Mouse (Mus musculus): Measurements from ENCODE around the gene Panx3. TPM values are rescaled to one million over a fixed set of nuclear protein-coding genes. Genes with fewer than 3 reads are reported as not detected.

Gene Panx3
- polyA plus RNA-seq (2015; fragmentation: Nextera tagmentation; extraction: Ambion mirVana) = 0.15 and 0.51 TPM in 2 replicates

DNA sequence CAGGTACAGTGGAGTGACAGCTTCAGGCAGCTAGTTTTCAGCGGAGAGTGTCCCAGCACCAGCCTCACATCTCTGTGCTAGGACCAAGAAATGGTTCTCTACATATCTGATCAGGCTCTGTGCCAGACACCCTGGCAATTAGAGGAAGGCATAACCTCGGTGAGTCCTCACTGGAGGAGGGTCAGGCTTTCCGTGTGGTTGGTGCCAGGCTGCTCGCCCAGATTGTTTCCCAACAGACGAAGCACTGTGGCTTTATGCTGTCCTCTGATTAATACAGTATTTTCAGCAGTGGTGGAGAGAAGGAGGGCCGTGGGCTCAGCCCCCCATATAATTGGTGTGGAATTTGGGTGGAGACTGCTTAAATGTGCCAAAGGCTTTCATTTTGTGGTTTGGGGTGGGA lies at the start of gene Panx3:
TSS of gene Panx3 (minus strand) at position 121 of the 400 bp plus-strand sequence.
- no peaks in the 10 kb centered on the region for H3K27me3 ChIP-seq (replicated peaks; ENCODE audit: control insufficient read depth, insufficient read depth, low read length)
- no peak within 1 kb of the TSS for H3K27ac ChIP-seq (ENCODE audit: low read depth, low read length)
- H3K9me3 ChIP-seq (ENCODE audit: control insufficient read depth, low read length) = no peaks in the 10 kb centered on the region
- H3K4me2 ChIP-seq (ENCODE audit: low read length) = no peak within 1 kb of the TSS
- H3K36me3 ChIP-seq (ENCODE audit: control insufficient read depth, insufficient read depth, low read length) = no peaks in the 10 kb centered on the region
- no peak within 1 kb of the TSS for H3K9ac ChIP-seq (ENCODE audit: low read depth, low read length)
- 65% methylated on average over 6 of the region's 6 CpGs for WGBS
- ATAC-seq = no peak
- H3K4me1 ChIP-seq (ENCODE audit: control insufficient read depth, insufficient read depth, low read depth, low read length) = no peaks in the 10 kb centered on the region
- no peak within 1 kb of the TSS for H3K4me3 ChIP-seq (ENCODE audit: low read length)

DNA sequence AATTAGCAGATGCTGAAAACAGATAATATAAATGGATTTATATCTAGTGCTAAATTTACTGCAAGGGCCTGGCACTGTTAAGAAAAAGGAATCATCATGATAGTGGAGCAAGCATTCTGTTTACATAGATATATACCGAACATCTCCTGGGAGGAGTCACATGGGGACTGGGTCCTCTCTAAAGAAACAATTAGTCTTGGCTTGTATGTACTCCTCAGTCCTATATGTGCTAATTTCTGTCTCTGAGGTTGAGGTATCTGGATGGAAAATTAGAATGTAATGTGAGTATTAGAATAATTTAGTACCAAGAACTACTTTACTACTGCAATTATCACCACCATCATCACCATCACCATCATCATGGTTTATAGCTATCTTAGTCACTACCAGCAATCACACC lies 47.1 kb upstream of the Panx3 start, which contains the start of gene Olfr160:
TSS of gene Olfr160 (minus strand) at position 101 of the 400 bp plus-strand sequence.
- ATAC-seq = no peak
- no peak within 1 kb of the TSS for H3K27ac ChIP-seq (ENCODE audit: low read depth, low read length)
- WGBS = 87% methylated on average over 1 of the region's 1 CpGs

DNA sequence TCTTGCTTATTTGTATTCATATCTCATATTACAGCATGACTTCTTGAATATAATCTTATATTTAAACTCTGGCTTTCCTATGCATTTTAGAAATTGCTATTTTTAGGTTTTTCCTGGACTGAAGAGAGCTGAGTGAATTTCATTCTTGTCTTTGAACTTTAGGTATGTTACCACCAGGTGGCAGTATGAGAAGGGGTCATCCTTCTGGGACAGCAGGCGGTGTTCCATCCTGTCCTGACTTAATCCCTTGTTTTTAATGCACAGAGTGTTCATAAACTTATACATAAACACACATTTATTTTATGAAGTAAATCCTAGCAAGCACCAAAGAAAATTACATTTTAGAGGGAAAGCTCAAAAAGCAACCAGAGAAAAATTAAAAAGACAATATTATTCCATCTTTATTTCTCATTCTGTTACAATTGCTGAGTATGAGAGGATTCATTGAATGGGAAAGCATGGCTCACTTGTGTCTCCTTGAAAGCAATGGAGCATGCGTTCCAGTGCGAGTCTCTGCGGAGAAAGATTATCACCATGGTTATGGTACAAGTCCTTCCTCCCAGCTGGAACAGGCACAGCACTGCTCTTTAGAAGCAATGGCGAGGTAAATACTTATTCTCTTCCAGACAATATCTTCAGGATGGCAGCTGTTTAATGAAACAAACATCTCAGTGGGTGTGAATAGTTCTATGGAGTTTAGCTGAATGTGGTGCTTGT lies 21.1 kb upstream of the Panx3 start:
- Histone ChIP-seq H3K27me3 (replicated peaks; ENCODE audit: control insufficient read depth, insufficient read depth, low read length) (no peaks in the 10 kb centered on the region), H3K27ac (ENCODE audit: low read depth, low read length) (no peak overlapping the region), H3K4me1 (ENCODE audit: control insufficient read depth, insufficient read depth, low read depth, low read length) (no peaks in the 10 kb centered on the region), H3K36me3 (ENCODE audit: control insufficient read depth, insufficient read depth, low read length) (no peaks in the 10 kb centered on the region), H3K9me3 (ENCODE audit: control insufficient read depth, low read length) (no peaks in the 10 kb centered on the region), H3K4me3 (ENCODE audit: low read length) (no peak overlapping the region), H3K9ac (ENCODE audit: low read depth, low read length) (no peak overlapping the region), H3K4me2 (ENCODE audit: low read length) (no peak overlapping the region)
- WGBS = 32% methylated on average over 5 of the region's 5 CpGs
- peak; percentile 89 for ATAC-seq

More for the DNA sequence above, 47.1 kb upstream of the Panx3 start, which contains the start of gene Olfr160:
- no peak within 1 kb of the TSS for H3K9ac ChIP-seq (ENCODE audit: low read depth, low read length)
- no peaks in the 10 kb centered on the region for H3K27me3 ChIP-seq (replicated peaks; ENCODE audit: control insufficient read depth, insufficient read depth, low read length)
- no peaks in the 10 kb centered on the region for H3K36me3 ChIP-seq (ENCODE audit: control insufficient read depth, insufficient read depth, low read length)
- H3K9me3 ChIP-seq (ENCODE audit: control insufficient read depth, low read length) = no peaks in the 10 kb centered on the region
- H3K4me2 ChIP-seq (ENCODE audit: low read length) = no peak within 1 kb of the TSS
- no peaks in the 10 kb centered on the region for H3K4me1 ChIP-seq (ENCODE audit: control insufficient read depth, insufficient read depth, low read depth, low read length)
- H3K4me3 ChIP-seq (ENCODE audit: low read length) = no peak within 1 kb of the TSS

DNA sequence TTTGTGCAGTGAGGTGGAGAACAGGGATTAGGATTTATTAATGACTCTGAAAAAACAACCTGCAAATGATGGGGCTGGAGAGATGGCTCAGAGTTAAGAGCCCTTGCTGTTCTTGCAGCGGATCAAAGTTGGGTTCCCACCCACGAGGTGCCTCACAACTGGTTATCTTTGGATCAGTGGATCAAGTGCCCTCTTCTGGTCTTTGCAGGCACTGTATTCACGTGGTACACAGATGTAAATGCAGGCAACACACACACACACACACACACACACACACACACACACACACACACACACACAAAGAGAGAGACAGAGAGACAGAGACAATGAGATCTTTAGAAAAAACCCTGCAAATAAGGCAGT lies 18.9 kb upstream of the Panx3 start:
- Histone ChIP-seq H3K4me2 (ENCODE audit: low read length) (no peak overlapping the region), H3K4me3 (ENCODE audit: low read length) (no peak overlapping the region), H3K9ac (ENCODE audit: low read depth, low read length) (no peak overlapping the region), H3K9me3 (ENCODE audit: control insufficient read depth, low read length) (no peaks in the 10 kb centered on the region; the same call in 1 of the 2 replicates), H3K4me1 (ENCODE audit: control insufficient read depth, insufficient read depth, low read depth, low read length) (no peaks in the 10 kb centered on the region), H3K36me3 (ENCODE audit: control insufficient read depth, insufficient read depth, low read length) (no peaks in the 10 kb centered on the region), H3K27me3 (replicated peaks; ENCODE audit: control insufficient read depth, insufficient read depth, low read length) (no peaks in the 10 kb centered on the region), H3K27ac (ENCODE audit: low read depth, low read length) (no peak overlapping the region)
- 0 out of 2 replicates have a peak, but pooled peaks have one; percentile 45 for ATAC-seq
- WGBS = 37% methylated on average over 3 of the region's 3 CpGs

DNA sequence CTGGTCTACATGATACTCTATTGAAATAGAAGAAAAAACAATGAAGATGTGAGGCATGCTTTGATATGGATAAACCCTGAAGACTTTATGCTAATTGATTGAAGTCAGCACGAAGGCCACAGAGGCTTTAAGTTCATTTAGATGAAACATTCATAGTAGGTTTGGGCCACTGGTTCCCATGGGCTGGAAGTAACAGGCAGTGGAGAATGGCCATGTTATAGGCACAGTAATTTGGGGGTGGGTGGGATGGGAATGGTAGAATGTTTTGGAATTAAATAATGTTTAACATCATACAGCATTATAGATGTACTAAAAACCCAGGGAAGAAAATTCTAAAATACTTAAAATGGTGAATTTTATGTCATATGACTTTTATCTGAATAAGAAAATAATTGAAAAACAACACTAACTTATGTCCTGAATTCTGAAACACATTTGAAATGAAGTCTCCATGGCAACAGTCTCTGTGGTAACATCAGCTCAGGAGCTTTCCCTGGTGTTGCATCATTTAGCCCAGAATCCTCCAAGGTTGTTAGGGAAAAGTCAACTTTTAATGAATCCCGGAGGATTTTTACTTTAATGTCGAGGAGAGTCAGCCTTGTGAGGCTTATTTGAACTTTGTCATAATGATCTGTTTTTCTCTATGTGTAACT lies 18.4 kb upstream of the Panx3 start:
- Histone ChIP-seq H3K27ac (ENCODE audit: low read depth, low read length) (no peak overlapping the region), H3K27me3 (replicated peaks; ENCODE audit: control insufficient read depth, insufficient read depth, low read length) (no peaks in the 10 kb centered on the region), H3K36me3 (ENCODE audit: control insufficient read depth, insufficient read depth, low read length) (no peaks in the 10 kb centered on the region), H3K9ac (ENCODE audit: low read depth, low read length) (no peak overlapping the region), H3K4me2 (ENCODE audit: low read length) (no peak overlapping the region), H3K4me1 (ENCODE audit: control insufficient read depth, insufficient read depth, low read depth, low read length) (no peaks in the 10 kb centered on the region), H3K4me3 (ENCODE audit: low read length) (no peak overlapping the region), H3K9me3 (ENCODE audit: control insufficient read depth, low read length) (no peaks in the 10 kb centered on the region; the same call in 1 of the 2 replicates)
- WGBS = 69% methylated on average over 3 of the region's 3 CpGs
- ATAC-seq = peak; percentile 67; the same call in 1 of the 2 replicates

DNA sequence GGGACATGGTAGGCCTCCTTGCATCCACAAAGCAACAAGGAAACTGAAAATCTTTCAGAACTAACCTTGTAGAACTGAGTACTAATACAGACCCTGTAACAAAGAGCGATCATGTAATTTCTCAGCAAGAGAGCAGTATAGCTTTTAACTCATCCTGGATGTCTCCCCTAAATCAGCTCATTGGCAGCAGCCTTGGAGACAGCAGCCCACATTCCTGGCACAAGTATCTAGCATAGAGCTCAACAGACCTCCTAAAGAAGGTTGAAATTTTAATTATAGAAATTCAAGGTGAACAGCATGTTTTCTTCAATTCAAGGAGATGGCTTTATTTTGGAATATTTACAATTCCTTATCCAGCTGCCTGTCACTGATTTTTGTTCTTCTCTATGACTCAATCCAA lies 12.1 kb upstream of the Panx3 start:
- Histone ChIP-seq H3K4me3 (ENCODE audit: low read length) (no peak overlapping the region), H3K36me3 (ENCODE audit: control insufficient read depth, insufficient read depth, low read length) (no peaks in the 10 kb centered on the region), H3K4me1 (ENCODE audit: control insufficient read depth, insufficient read depth, low read depth, low read length) (no peaks in the 10 kb centered on the region), H3K9me3 (ENCODE audit: control insufficient read depth, low read length) (no peaks in the 10 kb centered on the region; the same call in 1 of the 2 replicates), H3K4me2 (ENCODE audit: low read length) (no peak overlapping the region), H3K27ac (ENCODE audit: low read depth, low read length) (no peak overlapping the region), H3K27me3 (replicated peaks; ENCODE audit: control insufficient read depth, insufficient read depth, low read length) (no peaks in the 10 kb centered on the region), H3K9ac (ENCODE audit: low read depth, low read length) (no peak overlapping the region)
- 93% methylated on average over 1 of the region's 1 CpGs for WGBS
- no peak for ATAC-seq

DNA sequence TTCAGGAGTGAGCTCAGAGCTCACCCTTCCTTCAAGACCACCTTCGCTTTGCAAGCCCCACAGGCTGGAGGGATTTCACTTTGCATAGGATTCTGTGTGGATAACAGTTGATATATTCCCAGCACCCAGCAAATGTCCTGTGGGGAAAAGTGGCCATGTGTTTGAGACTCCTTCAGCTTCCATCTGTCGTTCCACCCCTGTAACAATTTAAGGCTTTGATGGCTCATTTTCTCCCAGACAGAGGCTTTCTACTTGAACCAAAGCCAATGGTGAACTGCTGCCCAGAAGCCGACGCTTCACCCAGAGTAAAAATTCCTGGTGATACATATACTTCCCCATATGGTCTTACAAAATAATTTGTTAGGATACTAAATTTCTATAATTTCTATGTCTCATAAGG lies 6.3 kb upstream of the Panx3 start:
- 70% methylated on average over 4 of the region's 4 CpGs for WGBS
- H3K9ac ChIP-seq (ENCODE audit: low read depth, low read length) = no peak overlapping the region

GRCm38 (mm10) chr9:37670261-37670660 lies 1.2 kb upstream of the Panx3 start:
- Histone ChIP-seq H3K9me3 (ENCODE audit: control insufficient read depth, low read length) (no peaks in the 10 kb centered on the region), H3K4me3 (ENCODE audit: low read length) (no peak overlapping the region), H3K27me3 (replicated peaks; ENCODE audit: control insufficient read depth, insufficient read depth, low read length) (no peaks in the 10 kb centered on the region), H3K36me3 (ENCODE audit: control insufficient read depth, insufficient read depth, low read length) (no peaks in the 10 kb centered on the region), H3K4me2 (ENCODE audit: low read length) (no peak overlapping the region), H3K27ac (ENCODE audit: low read depth, low read length) (no peak overlapping the region), H3K4me1 (ENCODE audit: control insufficient read depth, insufficient read depth, low read depth, low read length) (no peaks in the 10 kb centered on the region), H3K9ac (ENCODE audit: low read depth, low read length) (no peak overlapping the region)
- 87% methylated on average over 3 of the region's 3 CpGs for WGBS
- no peak for ATAC-seq

More for the DNA sequence above, 6.3 kb upstream of the Panx3 start:
- H3K4me3 ChIP-seq (ENCODE audit: low read length) = no peak overlapping the region
- no peaks in the 10 kb centered on the region for H3K36me3 ChIP-seq (ENCODE audit: control insufficient read depth, insufficient read depth, low read length)
- no peak overlapping the region for H3K4me2 ChIP-seq (ENCODE audit: low read length)
- no peaks in the 10 kb centered on the region for H3K9me3 ChIP-seq (ENCODE audit: control insufficient read depth, low read length)
- H3K27ac ChIP-seq (ENCODE audit: low read depth, low read length) = no peak overlapping the region
- no peaks in the 10 kb centered on the region for H3K27me3 ChIP-seq (replicated peaks; ENCODE audit: control insufficient read depth, insufficient read depth, low read length)
- H3K4me1 ChIP-seq (ENCODE audit: control insufficient read depth, insufficient read depth, low read depth, low read length) = no peaks in the 10 kb centered on the region
- ATAC-seq = no peak

GRCm38 (mm10) chr9:37669678-37670077 lies 643 bp upstream of the Panx3 start:
- Histone ChIP-seq H3K36me3 (ENCODE audit: control insufficient read depth, insufficient read depth, low read length) (no peaks in the 10 kb centered on the region), H3K4me3 (ENCODE audit: low read length) (no peak overlapping the region), H3K9ac (ENCODE audit: low read depth, low read length) (no peak overlapping the region), H3K9me3 (ENCODE audit: control insufficient read depth, low read length) (no peaks in the 10 kb centered on the region), H3K4me2 (ENCODE audit: low read length) (no peak overlapping the region), H3K27me3 (replicated peaks; ENCODE audit: control insufficient read depth, insufficient read depth, low read length) (no peaks in the 10 kb centered on the region), H3K4me1 (ENCODE audit: control insufficient read depth, insufficient read depth, low read depth, low read length) (no peaks in the 10 kb centered on the region), H3K27ac (ENCODE audit: low read depth, low read length) (no peak overlapping the region)
- no peak for ATAC-seq
- 74% methylated on average over 4 of the region's 4 CpGs for WGBS
